Mouse (Mus musculus) stomach, postnatal 0 days (tissue): ENCODE measurements around the gene Nkx6-1.

Experiments
- CTCF ChIP-seq: IDR thresholded peaks from 2 replicates; pipeline ENCODE4 v1.5.1; 2016; ENCODE audit warnings: antibody characterized with exemption, low read depth, mild to moderate bottlenecking, moderate library complexity
- EP300 ChIP-seq: optimal IDR thresholded peaks from 2 replicates; pipeline ENCODE3; 2016; ENCODE audit warnings: antibody characterized with exemption

DNA sequence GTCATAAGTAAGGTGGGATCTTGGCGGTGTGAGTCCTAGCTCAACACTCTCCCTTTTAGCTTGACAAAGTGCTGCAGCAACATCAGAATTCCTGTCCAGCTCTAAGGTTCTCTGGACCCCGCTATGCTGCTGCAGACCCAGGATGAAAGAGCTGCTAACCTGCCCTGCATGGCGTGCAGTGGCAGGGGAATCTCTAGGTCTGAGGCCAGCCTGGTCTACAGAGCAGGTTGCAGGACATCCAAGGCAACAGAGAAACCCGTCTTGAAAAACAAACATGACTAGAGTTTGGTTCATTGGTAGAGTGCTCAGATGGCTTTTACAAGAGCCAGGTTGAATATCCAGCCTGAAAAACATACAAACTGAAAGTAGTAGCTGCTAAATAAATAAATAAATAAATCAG is 26.7 kb downstream of the Nkx6-1 start:
- TF ChIP-seq CTCF, result no peak
- TF ChIP-seq EP300, result no peak
